Mouse (Mus musculus): ENCODE data around the gene Ppp1r21.

Gene Ppp1r21

DNA sequence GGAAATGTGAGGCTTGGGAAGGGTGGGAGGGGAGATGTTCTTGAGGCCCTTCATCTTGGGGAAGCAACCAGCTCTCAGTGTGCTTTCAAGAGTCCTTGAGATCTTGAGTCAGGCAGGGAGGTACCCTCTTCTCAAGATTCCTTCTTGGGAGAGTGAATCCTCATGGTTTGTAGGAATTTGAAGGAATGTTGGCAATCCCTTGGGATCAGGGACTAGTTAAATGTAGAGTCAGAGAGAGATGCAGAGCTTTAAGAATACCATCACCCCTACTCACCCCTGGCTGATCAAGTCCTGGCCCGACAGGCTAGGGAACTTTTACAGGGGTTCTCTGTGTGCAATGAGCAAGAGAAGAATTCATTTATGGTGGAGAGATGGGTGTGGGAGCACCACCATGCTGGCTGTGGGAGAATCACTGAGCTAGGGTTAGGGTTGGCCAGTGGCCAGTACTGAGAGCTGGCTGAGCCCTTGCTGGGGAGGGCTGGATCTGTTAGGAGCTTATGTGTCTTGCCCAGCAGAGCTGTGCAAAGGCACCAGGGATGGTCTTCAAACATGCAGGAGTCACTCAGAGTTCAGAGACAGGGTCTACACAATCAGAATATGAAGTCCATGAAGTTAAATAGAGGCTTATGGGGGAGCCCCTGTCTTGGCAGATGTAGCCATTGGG is 85.7 kb downstream of the Ppp1r21 start:
- no peak for DNase-seq

DNA sequence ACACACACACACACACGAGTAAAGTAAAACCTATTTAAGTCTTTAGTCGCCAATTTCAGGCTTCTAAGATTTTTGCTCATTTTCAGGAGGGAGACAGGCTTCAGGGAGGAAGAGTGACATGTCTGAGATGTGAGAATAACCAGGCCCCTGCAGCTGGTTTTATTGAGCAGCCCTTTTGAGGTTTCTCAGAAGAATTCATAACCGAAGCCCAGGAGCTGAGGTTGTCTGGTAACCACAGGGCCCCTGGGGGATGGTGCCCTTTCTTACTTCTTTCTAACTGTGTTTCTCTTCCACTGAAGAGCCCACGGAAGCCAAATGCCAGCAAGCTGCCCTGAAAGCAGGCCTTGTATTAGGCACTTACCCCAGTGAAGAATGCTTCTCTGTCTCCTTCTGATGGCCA is 91.0 kb downstream of the Ppp1r21 start:
- DNase-seq: no peak

DNA sequence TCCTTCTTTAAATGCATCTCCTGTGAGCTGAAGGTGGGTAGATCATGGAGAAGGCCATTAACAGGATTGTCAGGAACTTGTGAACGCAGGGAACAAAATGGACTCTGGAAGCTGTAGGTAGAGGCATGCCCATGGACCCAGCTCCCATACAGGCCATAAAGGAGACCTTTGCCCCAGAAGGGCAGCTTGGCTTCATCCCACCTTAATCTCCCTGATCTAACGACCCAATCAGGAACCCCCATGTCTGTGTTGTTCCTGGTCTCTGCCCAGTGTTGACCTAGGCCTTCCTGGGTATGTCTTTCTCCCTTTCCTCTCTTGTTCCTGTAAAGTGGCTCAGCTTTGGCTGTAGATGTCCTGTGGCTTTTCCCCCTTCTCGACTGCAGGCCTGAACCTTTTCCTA is 91.5 kb downstream of the Ppp1r21 start:
- no peak for DNase-seq

DNA sequence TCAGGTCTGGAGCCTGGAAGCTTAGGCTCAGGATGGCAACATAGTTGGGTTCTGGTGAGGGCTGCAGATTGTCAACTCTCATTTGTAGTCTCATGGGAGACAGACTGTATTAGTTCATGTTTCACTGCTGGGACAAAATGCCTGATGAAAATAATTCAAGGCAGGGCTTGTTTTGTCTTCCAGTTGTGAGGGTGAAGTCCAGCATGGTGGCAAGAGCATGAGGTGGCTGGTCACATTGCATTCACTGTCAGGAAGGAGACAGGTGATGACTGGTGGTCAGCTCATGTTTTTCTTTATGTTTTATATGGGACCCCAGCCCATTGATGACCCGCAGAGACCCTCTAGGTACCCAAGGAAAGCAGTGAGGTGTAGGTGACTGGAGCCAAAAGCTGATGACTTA is 92.8 kb downstream of the Ppp1r21 start:
- no peak for DNase-seq

DNA sequence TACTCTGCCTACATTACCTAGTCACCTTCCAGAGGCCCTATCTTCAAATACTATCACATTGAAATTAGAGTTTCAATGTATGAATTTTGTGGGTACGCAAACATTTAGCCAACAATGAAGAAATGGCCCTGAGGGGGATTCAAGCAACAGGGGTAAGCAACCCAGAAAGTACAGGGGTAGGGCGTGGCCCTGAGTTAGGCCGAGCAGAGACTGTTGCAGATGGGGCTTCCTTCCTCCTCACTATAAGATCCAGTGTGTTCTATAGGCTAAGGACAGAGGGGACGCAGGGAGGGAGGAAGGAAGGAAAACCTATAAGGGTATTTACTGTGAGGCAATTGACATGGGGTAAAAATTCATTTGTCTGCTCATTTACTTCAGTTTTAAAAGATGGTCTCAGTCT is 94.5 kb downstream of the Ppp1r21 start:
- no peak for DNase-seq

DNA sequence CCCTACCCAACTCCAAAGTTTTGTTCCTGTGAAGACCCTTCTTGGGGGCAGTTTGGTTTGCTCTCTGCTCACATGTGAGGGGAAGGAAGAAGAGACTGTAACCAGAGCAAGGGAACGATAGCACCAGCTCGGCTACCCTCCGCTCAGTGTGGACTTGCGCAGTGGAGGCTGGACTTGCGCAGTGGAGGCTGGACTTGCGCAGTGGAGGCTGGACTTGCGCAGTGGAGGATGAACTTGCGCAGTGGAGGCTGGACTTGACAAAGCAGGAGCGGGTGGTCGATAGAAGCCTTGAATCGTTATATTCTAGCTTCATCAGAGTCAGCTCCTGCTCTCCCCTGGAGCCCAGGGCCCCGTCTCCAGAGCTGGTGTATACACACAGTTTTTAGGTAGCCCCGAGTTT is 95.4 kb downstream of the Ppp1r21 start:
- DNase-seq: no peak

DNA sequence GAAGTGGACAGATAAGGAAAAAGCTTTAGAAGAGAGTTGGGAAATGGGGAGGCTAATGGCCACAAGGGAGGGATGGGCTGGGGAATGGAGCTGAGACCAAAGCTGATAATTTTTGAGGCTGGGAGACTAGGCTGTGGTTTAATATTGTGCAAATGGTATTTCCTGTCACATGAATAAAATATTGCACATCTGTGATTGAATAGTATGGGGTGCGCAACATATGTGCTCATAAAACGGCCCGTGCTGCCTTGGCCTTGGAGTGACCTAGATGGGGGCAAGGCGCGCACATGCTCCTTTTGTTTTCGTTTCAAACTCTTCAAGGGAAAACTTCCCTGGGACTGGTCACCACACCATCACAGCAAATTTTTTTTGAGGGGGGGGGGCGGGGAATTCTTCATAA is 96.0 kb downstream of the Ppp1r21 start:
- DNase-seq: no peak

DNA sequence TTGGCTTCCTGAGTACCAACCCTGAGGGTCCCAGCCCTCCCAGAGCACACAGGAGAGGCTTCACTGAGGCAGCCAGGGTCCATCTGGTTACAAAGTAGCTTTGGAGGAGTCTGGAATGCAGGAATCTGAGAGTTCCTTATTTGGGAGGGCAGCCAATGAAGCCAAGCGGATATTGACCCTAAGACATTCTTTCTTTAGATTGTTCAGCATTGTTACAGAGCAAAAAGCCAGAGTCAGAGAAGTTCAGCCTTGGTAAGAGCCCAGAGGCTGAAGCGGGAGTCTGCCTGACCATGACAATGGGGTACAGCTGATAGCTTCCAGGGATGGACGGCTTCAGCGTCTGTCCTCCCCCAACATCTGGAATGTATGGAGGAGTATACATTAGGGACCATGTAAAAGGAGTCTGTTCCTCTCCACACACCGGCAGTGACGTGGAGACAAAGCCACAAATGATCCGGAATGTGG is 96.5 kb downstream of the Ppp1r21 start:
- DNase-seq: no peak

DNA sequence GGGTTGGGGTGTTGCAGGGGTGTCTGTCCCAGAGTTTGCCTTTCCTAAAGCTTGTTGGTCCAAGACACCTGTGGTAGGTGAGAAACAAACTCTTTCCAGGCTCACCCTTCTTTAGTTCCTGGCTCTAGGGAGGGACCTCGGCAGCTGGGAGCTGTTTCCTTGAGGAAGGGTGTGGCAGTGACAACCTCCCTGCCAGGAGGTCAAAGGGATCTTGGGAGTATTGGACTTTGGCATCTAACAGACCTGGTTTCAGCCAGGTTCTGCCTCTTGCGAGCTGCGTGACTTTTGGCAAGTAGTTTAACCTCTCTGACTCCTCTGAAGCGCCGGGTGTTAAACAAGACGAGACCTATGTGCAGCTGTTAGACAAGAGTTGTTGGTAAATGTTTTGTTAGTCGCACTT is 97.2 kb downstream of the Ppp1r21 start:
- no peak for DNase-seq

DNA sequence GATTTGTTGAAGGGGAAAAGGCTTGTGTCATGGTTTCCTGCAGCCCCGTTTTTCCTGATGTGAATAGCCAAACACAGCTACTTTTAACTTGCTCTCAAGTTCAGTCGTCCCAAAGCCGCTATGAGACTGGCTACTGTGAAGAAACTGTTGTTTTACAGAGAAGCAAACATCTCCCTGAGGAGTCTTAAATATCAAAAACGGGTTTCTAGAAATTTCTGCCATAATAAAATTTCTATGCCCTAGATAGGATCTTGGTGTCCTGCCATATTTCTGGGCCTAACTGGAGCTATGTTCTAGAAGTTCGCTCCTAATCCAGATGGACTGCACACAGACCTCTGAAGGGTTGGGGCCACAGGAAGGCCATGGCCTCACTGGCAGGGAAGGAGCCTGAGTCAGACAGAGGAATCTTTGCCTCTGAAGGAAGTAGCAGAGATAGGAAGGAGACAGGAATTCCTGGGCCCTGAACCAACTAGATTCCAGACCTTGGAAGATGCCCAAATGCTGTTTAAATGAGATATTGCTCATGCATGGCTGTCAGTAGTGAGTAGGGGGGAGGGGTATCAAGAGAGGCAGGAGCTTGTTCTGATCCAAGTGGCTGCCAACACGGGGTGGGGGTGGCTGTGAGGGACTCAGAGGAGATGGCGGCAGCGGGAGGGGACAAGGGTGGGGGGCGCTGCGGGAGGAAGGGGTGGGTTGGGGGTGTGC is 98.9 kb downstream of the Ppp1r21 start:
- DNase-seq: no peak

DNA sequence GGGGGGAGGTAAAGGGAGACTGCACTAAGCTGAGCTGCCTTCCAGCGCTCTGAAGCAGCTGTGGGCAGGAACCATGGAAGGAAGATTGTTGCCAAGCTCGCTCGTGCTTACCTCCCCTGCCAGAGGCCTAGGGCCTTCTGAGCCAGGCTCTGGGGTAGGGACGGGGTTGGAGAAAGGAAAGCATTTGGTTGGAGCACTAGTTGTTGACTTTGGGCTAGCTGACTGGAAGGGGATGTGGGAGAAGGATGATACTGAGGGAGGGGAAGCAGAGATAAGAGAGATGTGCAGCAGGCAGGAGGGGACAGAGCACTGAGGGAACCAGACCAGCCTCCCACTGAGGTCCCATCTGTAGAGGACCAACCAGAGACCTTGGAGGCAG is 99.5 kb downstream of the Ppp1r21 start:
- peak; percentile 22 for DNase-seq

DNA sequence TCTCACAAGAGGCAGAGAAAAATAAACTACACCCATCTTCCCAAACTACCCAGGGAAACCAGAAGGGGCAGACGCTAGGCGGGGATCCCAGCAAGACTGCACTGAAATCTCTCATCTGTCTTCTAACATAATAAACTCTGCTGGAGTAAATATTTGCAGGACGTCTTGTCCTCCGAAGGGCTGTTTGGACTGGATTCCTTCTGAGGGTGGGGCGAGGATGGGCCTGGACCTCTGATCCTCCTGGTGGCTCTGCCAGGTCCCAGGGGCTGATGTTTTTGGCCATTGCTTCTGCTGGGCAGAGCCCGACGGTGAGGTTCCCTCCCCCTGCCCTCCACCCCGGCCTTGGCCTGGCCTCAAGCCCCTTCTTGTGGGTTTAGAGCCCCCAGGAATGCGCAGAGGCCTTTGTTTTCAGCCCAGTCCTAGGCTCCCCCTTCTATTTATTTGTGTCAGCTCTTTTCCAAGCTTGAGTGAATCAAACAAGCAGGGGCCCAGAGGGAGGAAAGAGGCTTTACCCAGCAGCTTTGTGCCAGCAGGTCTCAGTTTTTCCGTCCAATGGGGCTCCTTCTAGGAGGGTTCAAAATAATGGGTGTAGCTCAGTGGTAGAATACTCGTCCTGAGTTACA is 100.1 kb downstream of the Ppp1r21 start:
- no peak for DNase-seq

DNA sequence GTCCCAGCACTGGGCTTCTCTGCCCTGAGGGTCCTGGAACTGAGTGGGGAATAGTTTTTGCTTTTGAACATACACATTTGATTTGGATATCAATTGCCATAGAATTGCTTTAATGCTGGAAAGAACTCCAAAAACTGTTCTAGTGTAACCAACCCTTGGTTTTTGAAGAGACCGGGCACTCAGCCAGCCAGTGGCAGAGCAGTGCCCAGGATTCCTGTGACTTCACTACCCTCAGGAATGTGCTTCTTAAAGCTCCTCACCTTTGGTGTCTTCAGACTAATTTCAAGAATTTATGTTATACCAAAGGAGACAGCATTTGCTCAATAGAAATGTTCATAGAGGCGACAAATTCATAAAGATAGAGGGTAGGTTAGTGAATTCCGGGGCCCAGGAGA is 100.6 kb downstream of the Ppp1r21 start:
- DNase-seq: no peak

DNA sequence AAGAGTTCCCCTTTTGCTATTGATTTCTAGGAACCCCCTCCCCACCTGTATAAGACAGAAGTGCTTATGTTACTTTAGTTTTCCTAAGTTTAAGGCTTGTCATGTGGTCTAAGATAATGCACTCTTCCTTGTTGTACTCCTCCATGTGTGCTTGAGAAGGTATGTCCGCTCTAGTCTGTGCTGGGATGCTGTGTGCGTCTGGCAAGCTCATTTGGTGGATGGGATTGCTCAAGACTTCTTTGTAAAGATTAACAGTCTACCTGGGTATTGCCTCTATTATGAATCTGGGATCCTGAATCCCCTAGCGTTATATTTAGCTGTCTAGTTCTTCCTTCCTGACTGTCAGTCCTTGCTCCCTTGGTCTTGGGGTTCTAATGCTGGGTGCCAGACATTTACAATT is 102.7 kb downstream of the Ppp1r21 start:
- DNase-seq: no peak

DNA sequence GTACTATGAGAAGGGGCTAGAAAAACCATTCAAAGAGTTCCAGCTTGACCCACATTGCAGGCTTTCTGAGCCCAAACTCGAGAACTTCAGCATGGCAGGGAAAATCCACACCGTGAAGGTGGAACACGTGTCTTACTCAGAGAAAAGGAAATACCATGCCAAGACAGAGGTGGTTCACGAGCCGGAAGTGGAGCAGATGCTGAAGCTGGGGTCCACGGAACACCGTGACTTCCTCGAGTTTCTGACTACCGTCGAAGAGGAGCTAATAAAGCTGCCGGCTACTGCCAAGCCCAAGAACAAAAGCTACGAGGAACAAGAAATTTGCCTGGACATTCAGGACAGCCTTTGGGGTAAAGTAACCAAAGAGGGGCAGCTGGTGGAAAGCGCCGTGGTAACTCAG is 106.2 kb downstream of the Ppp1r21 start:
- DNase-seq: no peak

DNA sequence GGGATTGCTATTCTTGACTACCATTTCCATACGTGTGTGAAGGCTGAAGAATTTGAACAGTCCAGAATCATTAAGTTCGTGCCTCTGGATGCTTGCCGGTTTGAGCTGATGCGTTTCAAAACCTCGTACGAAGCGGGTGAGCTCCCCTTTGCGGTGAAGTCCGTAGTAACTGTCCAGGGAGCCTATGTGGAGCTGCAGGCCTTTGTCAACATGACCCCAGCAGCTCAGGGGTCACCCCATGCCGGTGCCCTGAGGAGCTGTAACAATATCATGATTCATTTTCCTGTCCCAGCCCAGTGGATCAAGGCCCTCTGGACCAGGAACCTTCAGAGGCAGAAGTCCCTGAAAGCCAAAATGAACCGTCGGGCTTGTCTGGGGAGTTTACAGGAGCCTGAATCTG is 106.7 kb downstream of the Ppp1r21 start:
- DNase-seq: peak; percentile 9
